Mouse (Mus musculus) liver, embryonic 16.5 days (tissue): ENCODE data around the gene Clasp1. TPM values are rescaled to one million over a fixed set of nuclear protein-coding genes. Genes with fewer than 3 reads are reported as not detected.

Source experiments
- ATAC-seq: fragments of 200-750 bp; cut with Nextera tagmentation; 2 replicates; pipeline ENCODE4 v1.8.0; 2017; ENCODE audit warnings: low read depth, mild to moderate bottlenecking, moderate number of reproducible peaks, moderate library complexity
- H3K27ac ChIP-seq: fragments of 300-500 bp; sonication (generic); 2 replicates; pipeline ENCODE4 v1.5.1; 2014; ENCODE audit warnings: mild to moderate bottlenecking, low read length
- H3K27me3 ChIP-seq: fragments of 300-500 bp; sonication (generic); 2 replicates; pipeline ENCODE4 v1.6.1; 2014; ENCODE audit warnings: low read depth, low read length, mixed read lengths; ENCODE audit not compliant: control insufficient read depth, insufficient read depth
- H3K36me3 ChIP-seq: fragments of 300-500 bp; sonication (generic); 2 replicates; pipeline ENCODE4 v1.6.1; 2014; ENCODE audit warnings: mild to moderate bottlenecking; ENCODE audit not compliant: control insufficient read depth, insufficient read depth
- H3K4me1 ChIP-seq: fragments of 300-500 bp; sonication (generic); 2 replicates; pipeline ENCODE4 v1.6.1; 2014; ENCODE audit warnings: low read depth, low read length, mixed read lengths; ENCODE audit not compliant: control insufficient read depth
- H3K4me2 ChIP-seq: fragments of 300-500 bp; sonication (generic); 2 replicates; pipeline ENCODE4 v1.6.1; 2014; ENCODE audit warnings: low read depth, low read length, mixed read lengths
- H3K4me3 ChIP-seq: fragments of 300-500 bp; sonication (generic); 2 replicates; pipeline ENCODE4 v1.5.1; 2014; ENCODE audit warnings: low read depth, mild to moderate bottlenecking, low read length
- H3K9ac ChIP-seq: fragments of 300-500 bp; sonication (generic); 2 replicates; pipeline ENCODE4 v1.6.1; 2014; ENCODE audit warnings: low read depth, low read length
- H3K9me3 ChIP-seq: fragments of 300-500 bp; sonication (generic); replicated peaks from 2 replicates; pipeline ENCODE4 v1.6.1; 2016; ENCODE audit warnings: low read length; ENCODE audit not compliant: control insufficient read depth
- WGBS: fragments of 180-500 bp; shearing (Covaris S2); extraction: QIAGEN DNeasy Blood & Tissue Kit; methylation state at CpG from one replicate; pipeline ENCODE4 v1.1.7; 2014; ENCODE audit not compliant: insufficient replicate concordance; 5-methylcytosine and 5-hydroxymethylcytosine counted together
- polyA plus RNA-seq: library from polyadenylated mRNA; unstranded; fragments of >200 nt; fragmentation: Nextera tagmentation; extraction: Ambion mirVana; gene quantifications from 2 replicates; pipeline ENCODE4 v1.2.1, GENCODE M21; 2015

The Clasp1 gene
- polyA plus RNA-seq, 1 experiment from 2014 or later: 11.2 TPM

GRCm38 (mm10) chr1:118551152-118551551, 162.3 kb downstream of the Clasp1 start:
- peaks cover 16% of the 10 kb centered on the region for H3K36me3 ChIP-seq
- no peaks in the 10 kb centered on the region for H3K9me3 ChIP-seq
- no peak overlapping the region for H3K4me3 ChIP-seq
- no peaks in the 10 kb centered on the region for H3K27me3 ChIP-seq
- no peaks in the 10 kb centered on the region for H3K4me1 ChIP-seq
- no peak overlapping the region for H3K27ac ChIP-seq
- H3K9ac ChIP-seq: no peak overlapping the region
- 75% methylated on average over 5 of the region's 5 CpGs for WGBS
- no peak overlapping the region for H3K4me2 ChIP-seq
- ATAC-seq: no peak

- Histone ChIP-seq H3K9ac (no peak overlapping the region), H3K4me2 (no peak overlapping the region), H3K27me3 (no peaks in the 10 kb centered on the region), H3K27ac (no peak overlapping the region), H3K9me3 (no peaks in the 10 kb centered on the region), H3K4me1 (no peaks in the 10 kb centered on the region), H3K4me3 (no peak overlapping the region), H3K36me3 (peaks cover 16% of the 10 kb centered on the region)
- WGBS: 78% methylated on average over 4 of the region's 4 CpGs
- no peak for ATAC-seq
Measured at GRCm38 (mm10) chr1:118552071-118552470, 163.2 kb downstream of the Clasp1 start.

GRCm38 (mm10) chr1:118553045-118553444, 164.2 kb downstream of the Clasp1 start:
- Histone ChIP-seq H3K4me2 (no peak overlapping the region), H3K27me3 (no peaks in the 10 kb centered on the region), H3K4me1 (no peaks in the 10 kb centered on the region), H3K36me3 (peaks cover 17% of the 10 kb centered on the region), H3K9me3 (no peaks in the 10 kb centered on the region), H3K27ac (no peak overlapping the region), H3K4me3 (no peak overlapping the region), H3K9ac (no peak overlapping the region)
- no peak for ATAC-seq
- WGBS: 52% methylated on average over 2 of the region's 2 CpGs

- H3K27me3 ChIP-seq: no peaks in the 10 kb centered on the region
- peaks cover 17% of the 10 kb centered on the region for H3K36me3 ChIP-seq
- WGBS: 67% methylated on average over 3 of the region's 3 CpGs
- H3K4me1 ChIP-seq: no peaks in the 10 kb centered on the region
- no peaks in the 10 kb centered on the region for H3K9me3 ChIP-seq
- no peak overlapping the region for H3K27ac ChIP-seq
- H3K4me2 ChIP-seq: no peak overlapping the region
- H3K4me3 ChIP-seq: no peak overlapping the region
- no peak overlapping the region for H3K9ac ChIP-seq
- ATAC-seq: no peak
Measured at GRCm38 (mm10) chr1:118553451-118553850, 164.6 kb downstream of the Clasp1 start.

GRCm38 (mm10) chr1:118554961-118555360, 166.1 kb downstream of the Clasp1 start:
- WGBS: 68% methylated on average over 5 of the region's 5 CpGs
- ATAC-seq: no peak
- no peaks in the 10 kb centered on the region for H3K9me3 ChIP-seq
- no peak overlapping the region for H3K4me3 ChIP-seq
- no peaks in the 10 kb centered on the region for H3K27me3 ChIP-seq
- no peaks in the 10 kb centered on the region for H3K4me1 ChIP-seq
- no peak overlapping the region for H3K27ac ChIP-seq
- no peak overlapping the region for H3K4me2 ChIP-seq
- H3K9ac ChIP-seq: no peak overlapping the region
- peaks cover 17% of the 10 kb centered on the region for H3K36me3 ChIP-seq

GRCm38 (mm10) chr1:118559716-118560115, 170.9 kb downstream of the Clasp1 start:
- no peak overlapping the region for H3K4me2 ChIP-seq
- H3K9me3 ChIP-seq: no peaks in the 10 kb centered on the region
- ATAC-seq: no peak
- peaks cover 13% of the 10 kb centered on the region for H3K36me3 ChIP-seq
- 70% methylated on average over 2 of the region's 2 CpGs for WGBS
- no peak overlapping the region for H3K4me3 ChIP-seq
- H3K4me1 ChIP-seq: no peaks in the 10 kb centered on the region
- H3K27ac ChIP-seq: no peak overlapping the region
- H3K9ac ChIP-seq: no peak overlapping the region
- H3K27me3 ChIP-seq: no peaks in the 10 kb centered on the region

- Histone ChIP-seq H3K27ac (no peak overlapping the region), H3K9me3 (no peaks in the 10 kb centered on the region), H3K4me2 (no peak overlapping the region), H3K9ac (no peak overlapping the region), H3K4me1 (no peaks in the 10 kb centered on the region), H3K36me3 (peaks cover 9% of the 10 kb centered on the region), H3K4me3 (no peak overlapping the region), H3K27me3 (no peaks in the 10 kb centered on the region)
- ATAC-seq: no peak
Measured at GRCm38 (mm10) chr1:118564561-118564960, 175.7 kb downstream of the Clasp1 start.

GRCm38 (mm10) chr1:118567659-118568058, 178.8 kb downstream of the Clasp1 start:
- Histone ChIP-seq H3K27ac (no peak overlapping the region), H3K9me3 (no peaks in the 10 kb centered on the region), H3K4me1 (no peaks in the 10 kb centered on the region), H3K4me2 (no peak overlapping the region), H3K27me3 (no peaks in the 10 kb centered on the region), H3K4me3 (no peak overlapping the region), H3K9ac (no peak overlapping the region), H3K36me3 (peaks cover 15% of the 10 kb centered on the region)
- ATAC-seq: no peak
- WGBS: 79% methylated on average over 3 of the region's 3 CpGs

GRCm38 (mm10) chr1:118580174-118580702, 191.4 kb downstream of the Clasp1 start:
- ATAC-seq: no peak
- WGBS: 73% methylated on average over 2 of the region's 2 CpGs
- Histone ChIP-seq H3K9me3 (no peaks in the 10 kb centered on the region), H3K27ac (no peak overlapping the region; the same call in 1 of the 2 replicates), H3K4me2 (no peak overlapping the region), H3K4me1 (no peaks in the 10 kb centered on the region), H3K9ac (no peak overlapping the region), H3K4me3 (no peak overlapping the region), H3K27me3 (no peaks in the 10 kb centered on the region), H3K36me3 (peaks cover 10% of the 10 kb centered on the region)
